Mouse (Mus musculus) embryo, embryonic 10.5 days (tissue): Measurements from ENCODE around the gene Hecw2.
A peak's percentile ranks its signal among the peaks of the same experiment; 100 is the strongest.

Source experiments
- DNase-seq: peaks from one replicate; pipeline ENCODE4 v3.0.0-alpha.2; 2015; ENCODE audit warnings: low spot score

The Hecw2 gene

GRCm38 (mm10) chr1:54194954-54195305, at the start of gene Hecw2:
Hecw2 (minus strand) TSS chr1:54195168.
- peak; percentile 67 for DNase-seq

- no peak for DNase-seq
Observed at GRCm38 (mm10) chr1:54242722-54243121, 47.8 kb upstream of the Hecw2 start.

- no peak for DNase-seq
Observed at GRCm38 (mm10) chr1:54220273-54220672, 25.3 kb upstream of the Hecw2 start.

GRCm38 (mm10) chr1:54194183-54194953, 600 bp downstream of the Hecw2 start:
- peak; percentile 75 for DNase-seq

GRCm38 (mm10) chr1:54193191-54193770, 1.7 kb downstream of the Hecw2 start:
- peak; percentile 57 for DNase-seq

GRCm38 (mm10) chr1:54187579-54187978, 7.4 kb downstream of the Hecw2 start:
- DNase-seq: no peak

- DNase-seq: peak; percentile 5
Observed at GRCm38 (mm10) chr1:54186347-54186746, 8.6 kb downstream of the Hecw2 start.

- DNase-seq: no peak
Observed at GRCm38 (mm10) chr1:54180663-54181062, 14.3 kb downstream of the Hecw2 start.

- no peak for DNase-seq
Observed at GRCm38 (mm10) chr1:54179179-54179578, 15.8 kb downstream of the Hecw2 start.

GRCm38 (mm10) chr1:54176592-54176991, 18.4 kb downstream of the Hecw2 start:
- no peak for DNase-seq

- no peak for DNase-seq
Observed at GRCm38 (mm10) chr1:54168014-54168413, 27.0 kb downstream of the Hecw2 start.

- DNase-seq: no peak
Observed at GRCm38 (mm10) chr1:54159531-54159930, 35.4 kb downstream of the Hecw2 start.

- DNase-seq: no peak
Observed at GRCm38 (mm10) chr1:54153216-54153786, 41.7 kb downstream of the Hecw2 start.

- no peak for DNase-seq
Observed at GRCm38 (mm10) chr1:54145106-54145505, 49.9 kb downstream of the Hecw2 start.

- DNase-seq: no peak
Observed at GRCm38 (mm10) chr1:54133802-54134436, 61.0 kb downstream of the Hecw2 start.

- DNase-seq: no peak
Observed at GRCm38 (mm10) chr1:54128714-54129431, 66.1 kb downstream of the Hecw2 start.

GRCm38 (mm10) chr1:54126991-54127742, 67.8 kb downstream of the Hecw2 start:
- no peak for DNase-seq

GRCm38 (mm10) chr1:54122551-54122950, 72.4 kb downstream of the Hecw2 start:
- no peak for DNase-seq

GRCm38 (mm10) chr1:54121071-54121730, 73.8 kb downstream of the Hecw2 start:
- DNase-seq: no peak

GRCm38 (mm10) chr1:54119638-54120320, 75.2 kb downstream of the Hecw2 start:
- DNase-seq: no peak
